Mouse (Mus musculus): ENCODE data around the gene Noxo1. TPM values are rescaled to one million over a fixed set of nuclear protein-coding genes. Genes with fewer than 3 reads are reported as not detected.
A peak's percentile ranks its signal among the peaks of the same experiment; 100 is the strongest.

Noxo1 gene
- total and polyA plus RNA-seq, 3 experiments = 0.62 to 2.4 TPM; not detected in 1

GRCm38 (mm10) chr17:24708646-24709045, 12.6 kb downstream of the Noxo1 start:
- Histone ChIP-seq H3K4me3 (ENCODE audit: control insufficient read depth in 1 of 2, insufficient read depth in 1 of 2, low read depth in 2 of 2, low read length in 2 of 2) (peak overlapping the region in 1 of 2 experiments; percentile 2; a peak in 1 of 4 replicates), H3K9me3 (replicated peaks; ENCODE audit: insufficient read depth, low read length) (no peaks in the 10 kb centered on the region), H3K27me3 (ENCODE audit: control insufficient read depth in 1 of 2, insufficient read depth in 2 of 2, low read length in 2 of 2) (no peaks in the 10 kb centered on the region), H3K4me1 (ENCODE audit: control insufficient read depth in 1 of 2, insufficient read depth in 2 of 2, low read length in 2 of 2) (peaks cover 0 to 2% of the 10 kb centered on the region in 2 experiments; a peak in 1 of 4 replicates), H3K36me3 (ENCODE audit: control insufficient read depth in 1 of 2, insufficient read depth in 2 of 2, low read length in 2 of 2) (peaks cover 0 to 5% of the 10 kb centered on the region in 2 experiments; a peak in 2 of 4 replicates), H3K27ac (ENCODE audit: control insufficient read depth, low read depth, low read length) (no peak overlapping the region), H3K9ac (ENCODE audit: control insufficient read depth, low read depth, low read length, poor library complexity, severe bottlenecking) (no peak overlapping the region), H3K79me2 (ENCODE audit: control insufficient read depth, insufficient read depth, low read length, poor library complexity) (peaks cover 7% of the 10 kb centered on the region)
- TF ChIP-seq ZNF384 (IDR thresholded peaks at IDR 0.05; ENCODE audit: low read depth, low read length) (0 out of 2 replicates have a peak, but pooled peaks have one; percentile 22), POLR2AphosphoS2 (IDR thresholded peaks at IDR 0.05; ENCODE audit: low read length) (no peak)
- peak; percentile 76 for DNase-seq (ENCODE audit: low read depth, low spot score)

- Histone ChIP-seq H3K4me3 (ENCODE audit: control insufficient read depth in 1 of 2, insufficient read depth in 1 of 2, low read depth in 2 of 2, low read length in 2 of 2) (no peak overlapping the region), H3K9ac (ENCODE audit: control insufficient read depth, low read depth, low read length, poor library complexity, severe bottlenecking) (no peak overlapping the region), H3K36me3 (ENCODE audit: control insufficient read depth in 1 of 2, insufficient read depth in 2 of 2, low read length in 2 of 2) (peaks cover 0 to 5% of the 10 kb centered on the region in 2 experiments; a peak in 2 of 4 replicates)
These were observed 19.5 kb downstream of the Noxo1 start for GRCm38 (mm10) chr17:24715556-24715955.

DNA sequence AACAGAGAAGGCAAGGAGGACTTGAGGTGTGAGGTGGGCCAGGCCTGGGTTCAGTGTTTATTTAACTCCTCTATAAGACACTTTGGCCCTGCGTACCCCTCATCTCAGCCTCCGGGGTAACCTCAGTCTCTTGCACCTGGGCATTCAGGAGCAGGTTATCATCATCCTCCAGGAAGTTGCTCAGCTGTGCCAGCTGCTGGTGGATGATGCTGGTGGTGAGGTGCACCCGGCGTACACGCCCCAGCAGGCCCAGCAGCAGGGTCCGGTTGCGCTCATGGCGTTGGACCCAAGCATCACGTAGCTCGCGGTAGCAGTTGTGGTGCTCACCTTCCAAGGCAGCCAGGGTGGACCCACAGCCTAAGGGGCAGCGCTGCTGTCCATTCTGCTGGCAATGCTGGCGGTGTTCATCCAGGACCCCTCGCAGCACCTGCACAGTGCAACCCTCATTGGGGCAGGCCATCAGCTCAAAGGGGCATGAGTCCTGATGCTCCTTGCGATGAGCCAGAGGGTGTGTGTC, 20.2 kb downstream of the Noxo1 start:
- Histone ChIP-seq H3K79me2 (ENCODE audit: control insufficient read depth, insufficient read depth, low read length, poor library complexity) (peaks cover 25% of the 10 kb centered on the region), H3K36me3 (ENCODE audit: control insufficient read depth in 1 of 2, insufficient read depth in 2 of 2, low read length in 2 of 2) (peaks cover 0 to 5% of the 10 kb centered on the region in 2 experiments; a peak in 2 of 4 replicates), H3K9me3 (replicated peaks; ENCODE audit: insufficient read depth, low read length) (no peaks in the 10 kb centered on the region), H3K4me3 (ENCODE audit: control insufficient read depth in 1 of 2, insufficient read depth in 1 of 2, low read depth in 2 of 2, low read length in 2 of 2) (no peak overlapping the region), H3K9ac (ENCODE audit: control insufficient read depth, low read depth, low read length, poor library complexity, severe bottlenecking) (no peak overlapping the region), H3K27me3 (ENCODE audit: control insufficient read depth in 1 of 2, insufficient read depth in 2 of 2, low read length in 2 of 2) (no peaks in the 10 kb centered on the region), H3K27ac (ENCODE audit: control insufficient read depth, low read depth, low read length) (no peak overlapping the region), H3K4me1 (ENCODE audit: control insufficient read depth in 1 of 2, insufficient read depth in 2 of 2, low read length in 2 of 2) (peaks cover 0 to 7% of the 10 kb centered on the region in 2 experiments; a peak in 1 of 4 replicates)
- DNase-seq (ENCODE audit: low read depth, low spot score) = no peak
- TF ChIP-seq SIN3A (IDR thresholded peaks at IDR 0.05; ENCODE audit: low read length) (no peak), HCFC1 (IDR thresholded peaks at IDR 0.05; ENCODE audit: low read depth, low read length) (no peak), NELFE (IDR thresholded peaks at IDR 0.05; ENCODE audit: low read depth, low read length) (no peak), TBP (IDR thresholded peaks at IDR 0.05; ENCODE audit: low read depth, low read length) (no peak), CTCF (IDR thresholded peaks at IDR 0.05 in 2 of 3, conservative IDR thresholded peaks at IDR 0.05 in 1 of 3; ENCODE audit: control insufficient read depth in 1 of 3, insufficient read depth in 1 of 3, low read depth in 2 of 3, low read length in 3 of 3, poor library complexity in 1 of 3, severe bottlenecking in 1 of 3) (no peak), EP300 (IDR thresholded peaks at IDR 0.05; ENCODE audit: low read depth in 1 of 2, low read length in 2 of 2) (no peak), MYB (IDR thresholded peaks at IDR 0.05; ENCODE audit: low read depth, low read length) (no peak), KAT2A (conservative IDR thresholded peaks at IDR 0.05; ENCODE audit: low read depth, low read length) (no peak), ZNF384 (IDR thresholded peaks at IDR 0.05; ENCODE audit: low read depth, low read length) (no peak), MEF2A (IDR thresholded peaks at IDR 0.05; ENCODE audit: extremely low read depth, insufficient replicate concordance, low read depth, low read length, poor library complexity, severe bottlenecking) (no peak), NRF1 (IDR thresholded peaks at IDR 0.05; ENCODE audit: insufficient read depth, low read depth, low read length, poor library complexity, severe bottlenecking) (no peak), POLR2AphosphoS5 (IDR thresholded peaks at IDR 0.05; ENCODE audit: borderline replicate concordance, low read depth, low read length) (no peak), ZMIZ1 (IDR thresholded peaks at IDR 0.05; ENCODE audit: low read depth, low read length) (no peak), POLR2A (IDR thresholded peaks at IDR 0.05; ENCODE audit: control insufficient read depth in 1 of 2, insufficient read depth in 1 of 2, low read depth in 1 of 2, low read length in 2 of 2, poor library complexity in 1 of 2) (no peak), MAFK (IDR thresholded peaks at IDR 0.05; ENCODE audit: borderline replicate concordance, low read depth, low read length) (no peak), SMC3 (IDR thresholded peaks at IDR 0.05; ENCODE audit: low read depth, low read length) (no peak), MXI1 (IDR thresholded peaks at IDR 0.05; ENCODE audit: low read depth, low read length) (no peak), RCOR1 (IDR thresholded peaks at IDR 0.05; ENCODE audit: low read depth, low read length) (no peak), CHD2 (IDR thresholded peaks at IDR 0.05; ENCODE audit: low read length) (no peak)

More at GRCm38 (mm10) chr17:24715556-24715955, 19.5 kb downstream of the Noxo1 start:
- H3K9me3 ChIP-seq (replicated peaks; ENCODE audit: insufficient read depth, low read length) = no peaks in the 10 kb centered on the region
- peaks cover 20% of the 10 kb centered on the region for H3K79me2 ChIP-seq (ENCODE audit: control insufficient read depth, insufficient read depth, low read length, poor library complexity)
- DNase-seq (ENCODE audit: low read depth, low spot score) = no peak
- TF ChIP-seq ELF1 (IDR thresholded peaks at IDR 0.05; ENCODE audit: low read depth, low read length) (no peak), BHLHE40 (IDR thresholded peaks at IDR 0.05; ENCODE audit: borderline replicate concordance, low read depth, low read length) (no peak), MAX (IDR thresholded peaks at IDR 0.05; ENCODE audit: low read length) (no peak), CHD1 (IDR thresholded peaks at IDR 0.05; ENCODE audit: low read depth, low read length) (no peak), MXI1 (IDR thresholded peaks at IDR 0.05; ENCODE audit: low read depth, low read length) (no peak), GABPA (IDR thresholded peaks at IDR 0.05; ENCODE audit: low read depth, low read length) (no peak), NRF1 (IDR thresholded peaks at IDR 0.05; ENCODE audit: insufficient read depth, low read depth, low read length, poor library complexity, severe bottlenecking) (no peak), MYB (IDR thresholded peaks at IDR 0.05; ENCODE audit: low read depth, low read length) (no peak), TBP (IDR thresholded peaks at IDR 0.05; ENCODE audit: low read depth, low read length) (no peak), EP300 (IDR thresholded peaks at IDR 0.05; ENCODE audit: low read depth in 1 of 2, low read length in 2 of 2) (no peak), ZNF384 (IDR thresholded peaks at IDR 0.05; ENCODE audit: low read depth, low read length) (no peak), USF1 (IDR thresholded peaks at IDR 0.05; ENCODE audit: low read depth, low read length) (no peak), ZC3H11A (IDR thresholded peaks at IDR 0.05; ENCODE audit: low read depth, low read length) (no peak), UBTF (IDR thresholded peaks at IDR 0.05; ENCODE audit: borderline replicate concordance, insufficient read depth, low read depth, low read length) (no peak), KAT2A (conservative IDR thresholded peaks at IDR 0.05; ENCODE audit: low read depth, low read length) (no peak), RAD21 (IDR thresholded peaks at IDR 0.05; ENCODE audit: low read depth, low read length) (no peak)
- no peaks in the 10 kb centered on the region for H3K27me3 ChIP-seq (ENCODE audit: control insufficient read depth in 1 of 2, insufficient read depth in 2 of 2, low read length in 2 of 2)
- H3K27ac ChIP-seq (ENCODE audit: control insufficient read depth, low read depth, low read length) = no peak overlapping the region
- H3K4me1 ChIP-seq (ENCODE audit: control insufficient read depth in 1 of 2, insufficient read depth in 2 of 2, low read length in 2 of 2) = peaks cover 0 to 7% of the 10 kb centered on the region in 2 experiments; a peak in 1 of 4 replicates

All from MEL (cell line).